Mouse (Mus musculus): ENCODE measurements at regions not wholly inside any gene's neighbourhood (a gene's known extent, or its start where the extent isn't known, plus 50 kb on each side); places are given as distances from the start of the nearest gene placed in this dataset.

GRCm38 (mm10) chr10:17272646-17273045, 450.4 kb upstream of the Cited2 start:
- Histone ChIP-seq H3K4me1 (ENCODE audit: control insufficient read depth, insufficient read depth, low read length) (no peaks in the 10 kb centered on the region), H3K36me3 (ENCODE audit: control insufficient read depth, insufficient read depth, low read length) (no peaks in the 10 kb centered on the region), H3K27ac (ENCODE audit: low read length) (no peak overlapping the region), H3K9ac (ENCODE audit: low read depth, low read length) (no peak overlapping the region), H3K4me2 (ENCODE audit: low read length) (no peak overlapping the region), H3K4me3 (ENCODE audit: low read depth, low read length) (no peak overlapping the region), H3K9me3 (replicated peaks; ENCODE audit: control insufficient read depth, low read length, poor library complexity, severe bottlenecking) (no peaks in the 10 kb centered on the region), H3K27me3 (ENCODE audit: control insufficient read depth, insufficient read depth, low read depth, low read length) (no peaks in the 10 kb centered on the region)
- ATAC-seq = no peak
- 82% methylated on average over 5 of the region's 5 CpGs for WGBS

- ATAC-seq = no peak
- WGBS = 90% methylated on average over 3 of the region's 3 CpGs
Measured at GRCm38 (mm10) chr10:17273855-17274254, 449.2 kb upstream of the Cited2 start.

GRCm38 (mm10) chr10:17275214-17275613, 447.8 kb upstream of the Cited2 start:
- ATAC-seq = no peak
- no peaks in the 10 kb centered on the region for H3K36me3 ChIP-seq (ENCODE audit: control insufficient read depth, insufficient read depth, low read length)
- no peak overlapping the region for H3K9ac ChIP-seq (ENCODE audit: low read depth, low read length)
- no peak overlapping the region for H3K27ac ChIP-seq (ENCODE audit: low read length)
- H3K4me2 ChIP-seq (ENCODE audit: low read length) = no peak overlapping the region
- no peak overlapping the region for H3K4me3 ChIP-seq (ENCODE audit: low read depth, low read length)
- WGBS = 94% methylated on average over 1 of the region's 1 CpGs
- H3K9me3 ChIP-seq (replicated peaks; ENCODE audit: control insufficient read depth, low read length, poor library complexity, severe bottlenecking) = no peaks in the 10 kb centered on the region
- no peaks in the 10 kb centered on the region for H3K4me1 ChIP-seq (ENCODE audit: control insufficient read depth, insufficient read depth, low read length)
- H3K27me3 ChIP-seq (ENCODE audit: control insufficient read depth, insufficient read depth, low read depth, low read length) = no peaks in the 10 kb centered on the region

More at GRCm38 (mm10) chr10:17273855-17274254, 449.2 kb upstream of the Cited2 start:
- Histone ChIP-seq H3K9ac (ENCODE audit: low read depth, low read length) (no peak overlapping the region), H3K27me3 (ENCODE audit: control insufficient read depth, insufficient read depth, low read depth, low read length) (no peaks in the 10 kb centered on the region), H3K36me3 (ENCODE audit: control insufficient read depth, insufficient read depth, low read length) (no peaks in the 10 kb centered on the region), H3K9me3 (replicated peaks; ENCODE audit: control insufficient read depth, low read length, poor library complexity, severe bottlenecking) (no peaks in the 10 kb centered on the region), H3K4me2 (ENCODE audit: low read length) (no peak overlapping the region), H3K4me1 (ENCODE audit: control insufficient read depth, insufficient read depth, low read length) (no peaks in the 10 kb centered on the region), H3K27ac (ENCODE audit: low read length) (no peak overlapping the region), H3K4me3 (ENCODE audit: low read depth, low read length) (no peak overlapping the region)

GRCm38 (mm10) chr10:17277911-17278310, 445.1 kb upstream of the Cited2 start:
- H3K9me3 ChIP-seq (replicated peaks; ENCODE audit: control insufficient read depth, low read length, poor library complexity, severe bottlenecking) = no peaks in the 10 kb centered on the region
- no peak overlapping the region for H3K9ac ChIP-seq (ENCODE audit: low read depth, low read length)
- H3K4me3 ChIP-seq (ENCODE audit: low read depth, low read length) = no peak overlapping the region
- ATAC-seq = no peak
- H3K4me1 ChIP-seq (ENCODE audit: control insufficient read depth, insufficient read depth, low read length) = no peaks in the 10 kb centered on the region
- H3K27me3 ChIP-seq (ENCODE audit: control insufficient read depth, insufficient read depth, low read depth, low read length) = no peaks in the 10 kb centered on the region
- H3K36me3 ChIP-seq (ENCODE audit: control insufficient read depth, insufficient read depth, low read length) = no peaks in the 10 kb centered on the region
- no peak overlapping the region for H3K4me2 ChIP-seq (ENCODE audit: low read length)
- H3K27ac ChIP-seq (ENCODE audit: low read length) = no peak overlapping the region

- no peak overlapping the region for H3K4me2 ChIP-seq (ENCODE audit: low read length)
- H3K27ac ChIP-seq (ENCODE audit: low read length) = no peak overlapping the region
- 86% methylated on average over 5 of the region's 5 CpGs for WGBS
- no peak overlapping the region for H3K9ac ChIP-seq (ENCODE audit: low read depth, low read length)
- no peaks in the 10 kb centered on the region for H3K9me3 ChIP-seq (replicated peaks; ENCODE audit: control insufficient read depth, low read length, poor library complexity, severe bottlenecking)
- H3K27me3 ChIP-seq (ENCODE audit: control insufficient read depth, insufficient read depth, low read depth, low read length) = no peaks in the 10 kb centered on the region
- H3K36me3 ChIP-seq (ENCODE audit: control insufficient read depth, insufficient read depth, low read length) = no peaks in the 10 kb centered on the region
- no peak for ATAC-seq
- H3K4me1 ChIP-seq (ENCODE audit: control insufficient read depth, insufficient read depth, low read length) = no peaks in the 10 kb centered on the region
- H3K4me3 ChIP-seq (ENCODE audit: low read depth, low read length) = no peak overlapping the region
Measured at GRCm38 (mm10) chr10:17284858-17285257, 438.2 kb upstream of the Cited2 start.

DNA sequence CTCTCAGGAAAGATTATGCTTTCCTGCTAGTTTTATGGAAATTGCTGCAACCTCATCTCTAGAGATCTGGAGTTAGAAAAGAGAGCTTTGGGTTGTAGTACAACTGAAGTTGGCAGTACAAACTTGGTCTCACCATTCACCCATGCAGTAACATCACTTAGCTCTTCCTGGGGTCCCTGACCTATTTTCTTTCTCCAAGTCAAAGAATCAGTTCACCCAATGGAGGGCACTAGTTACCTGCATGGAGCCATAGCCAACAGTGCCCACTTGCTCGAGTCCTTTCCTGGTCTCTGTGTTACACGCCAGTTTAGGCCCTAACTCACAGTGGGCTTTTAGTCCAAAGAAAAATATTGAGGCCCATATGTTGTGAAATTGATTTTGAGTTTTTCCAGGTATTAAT, 435.9 kb upstream of the Cited2 start:
- Histone ChIP-seq H3K4me2 (ENCODE audit: low read length) (no peak overlapping the region), H3K27ac (ENCODE audit: low read length) (no peak overlapping the region), H3K4me3 (ENCODE audit: low read depth, low read length) (no peak overlapping the region), H3K27me3 (ENCODE audit: control insufficient read depth, insufficient read depth, low read depth, low read length) (no peaks in the 10 kb centered on the region), H3K9ac (ENCODE audit: low read depth, low read length) (no peak overlapping the region), H3K4me1 (ENCODE audit: control insufficient read depth, insufficient read depth, low read length) (no peaks in the 10 kb centered on the region), H3K9me3 (replicated peaks; ENCODE audit: control insufficient read depth, low read length, poor library complexity, severe bottlenecking) (no peaks in the 10 kb centered on the region), H3K36me3 (ENCODE audit: control insufficient read depth, insufficient read depth, low read length) (no peaks in the 10 kb centered on the region)
- no peak for ATAC-seq
- WGBS = 75% methylated on average over 2 of the region's 2 CpGs

DNA sequence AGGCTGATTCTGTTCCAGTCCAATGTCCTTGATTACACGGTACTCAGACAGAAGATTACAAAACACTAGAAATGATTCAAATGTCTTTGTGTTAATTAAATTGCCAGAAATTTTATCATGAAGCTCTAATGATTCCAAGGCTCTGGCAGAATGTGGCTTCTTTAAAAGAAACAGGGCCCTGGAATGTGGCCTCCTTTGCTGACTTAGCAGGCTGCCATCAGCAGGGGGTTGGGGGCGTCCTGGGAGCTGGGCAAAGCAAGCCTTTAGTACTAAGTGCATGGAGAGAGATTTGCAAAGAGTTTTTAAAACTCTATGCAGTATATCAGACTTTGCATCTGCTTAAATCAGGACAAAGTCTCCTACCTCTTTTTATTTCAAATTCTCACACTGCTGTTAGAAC, 434.8 kb upstream of the Cited2 start:
- Histone ChIP-seq H3K27ac (ENCODE audit: low read length) (no peak overlapping the region), H3K4me1 (ENCODE audit: control insufficient read depth, insufficient read depth, low read length) (no peaks in the 10 kb centered on the region), H3K4me2 (ENCODE audit: low read length) (no peak overlapping the region), H3K36me3 (ENCODE audit: control insufficient read depth, insufficient read depth, low read length) (no peaks in the 10 kb centered on the region), H3K4me3 (ENCODE audit: low read depth, low read length) (no peak overlapping the region), H3K27me3 (ENCODE audit: control insufficient read depth, insufficient read depth, low read depth, low read length) (no peaks in the 10 kb centered on the region), H3K9ac (ENCODE audit: low read depth, low read length) (no peak overlapping the region), H3K9me3 (replicated peaks; ENCODE audit: control insufficient read depth, low read length, poor library complexity, severe bottlenecking) (no peaks in the 10 kb centered on the region)
- ATAC-seq = no peak
- 20% methylated on average over 2 of the region's 2 CpGs for WGBS

DNA sequence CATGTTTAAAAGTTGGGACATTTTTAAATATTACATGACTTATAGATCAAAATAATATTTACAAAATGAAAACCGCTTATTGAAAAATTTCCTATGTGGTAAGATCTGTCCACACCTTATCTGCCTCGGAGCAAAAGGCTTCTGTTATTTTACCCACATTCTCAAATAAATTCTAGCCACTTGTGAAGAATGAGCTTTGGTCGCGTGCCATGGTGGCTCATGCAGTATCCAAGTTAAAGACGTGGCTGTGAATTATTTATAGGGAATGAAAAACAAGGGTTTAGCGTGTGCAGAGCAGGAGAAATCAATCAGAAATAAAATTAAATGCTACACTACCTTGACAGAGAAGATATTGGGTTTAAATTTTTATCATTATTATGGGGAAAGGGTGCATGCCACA, 430.7 kb upstream of the Cited2 start:
- Histone ChIP-seq H3K4me2 (ENCODE audit: low read length) (no peak overlapping the region), H3K27ac (ENCODE audit: low read length) (no peak overlapping the region), H3K36me3 (ENCODE audit: control insufficient read depth, insufficient read depth, low read length) (no peaks in the 10 kb centered on the region), H3K4me1 (ENCODE audit: control insufficient read depth, insufficient read depth, low read length) (no peaks in the 10 kb centered on the region), H3K4me3 (ENCODE audit: low read depth, low read length) (no peak overlapping the region), H3K9me3 (replicated peaks; ENCODE audit: control insufficient read depth, low read length, poor library complexity, severe bottlenecking) (no peaks in the 10 kb centered on the region), H3K27me3 (ENCODE audit: control insufficient read depth, insufficient read depth, low read depth, low read length) (no peaks in the 10 kb centered on the region), H3K9ac (ENCODE audit: low read depth, low read length) (no peak overlapping the region)
- no peak for ATAC-seq
- WGBS = 79% methylated on average over 6 of the region's 6 CpGs

- Histone ChIP-seq H3K36me3 (ENCODE audit: control insufficient read depth, insufficient read depth, low read length) (no peaks in the 10 kb centered on the region), H3K4me1 (ENCODE audit: control insufficient read depth, insufficient read depth, low read length) (no peaks in the 10 kb centered on the region), H3K9ac (ENCODE audit: low read depth, low read length) (no peak overlapping the region), H3K27me3 (ENCODE audit: control insufficient read depth, insufficient read depth, low read depth, low read length) (no peaks in the 10 kb centered on the region), H3K4me2 (ENCODE audit: low read length) (no peak overlapping the region), H3K4me3 (ENCODE audit: low read depth, low read length) (no peak overlapping the region), H3K9me3 (replicated peaks; ENCODE audit: control insufficient read depth, low read length, poor library complexity, severe bottlenecking) (no peaks in the 10 kb centered on the region), H3K27ac (ENCODE audit: low read length) (no peak overlapping the region)
- WGBS = 80% methylated on average over 3 of the region's 3 CpGs
- ATAC-seq = no peak
Measured at GRCm38 (mm10) chr10:17294440-17294839, 428.6 kb upstream of the Cited2 start.

GRCm38 (mm10) chr10:17295157-17295556, 427.9 kb upstream of the Cited2 start:
- no peak for ATAC-seq
- WGBS = 84% methylated on average over 3 of the region's 3 CpGs
- no peak overlapping the region for H3K27ac ChIP-seq (ENCODE audit: low read length)

More at GRCm38 (mm10) chr10:17295157-17295556, 427.9 kb upstream of the Cited2 start:
- no peak overlapping the region for H3K9ac ChIP-seq (ENCODE audit: low read depth, low read length)
- H3K4me1 ChIP-seq (ENCODE audit: control insufficient read depth, insufficient read depth, low read length) = no peaks in the 10 kb centered on the region
- H3K9me3 ChIP-seq (replicated peaks; ENCODE audit: control insufficient read depth, low read length, poor library complexity, severe bottlenecking) = no peaks in the 10 kb centered on the region
- no peaks in the 10 kb centered on the region for H3K27me3 ChIP-seq (ENCODE audit: control insufficient read depth, insufficient read depth, low read depth, low read length)
- no peak overlapping the region for H3K4me2 ChIP-seq (ENCODE audit: low read length)
- H3K36me3 ChIP-seq (ENCODE audit: control insufficient read depth, insufficient read depth, low read length) = no peaks in the 10 kb centered on the region
- H3K4me3 ChIP-seq (ENCODE audit: low read depth, low read length) = no peak overlapping the region

All from midbrain, embryonic 16.5 days (tissue).